Mouse (Mus musculus): ENCODE results near the gene Spata33.
A peak's percentile ranks its signal among the peaks of the same experiment; 100 is the strongest.
"Not testable (repeated sequence)": the region's sequence is repeated elsewhere in the genome, so short reads cannot be mapped to it uniquely, and the experiment has no call there.

The Spata33 gene

GRCm38 (mm10) chr8:123233300-123233699, 20.7 kb downstream of the Spata33 start:
- no peak for DNase-seq (ENCODE audit: low spot score)

- DNase-seq (ENCODE audit: low spot score), result no peak
These were observed 21.1 kb downstream of the Spata33 start for GRCm38 (mm10) chr8:123233760-123234159.

- peak; percentile 46 for DNase-seq (ENCODE audit: low spot score)
These were observed 22.4 kb downstream of the Spata33 start for GRCm38 (mm10) chr8:123234918-123235519.

- peak; percentile 89 for DNase-seq (ENCODE audit: low spot score)
These were observed 23.2 kb downstream of the Spata33 start, which contains the start of gene Spata2l for GRCm38 (mm10) chr8:123235520-123236497. TSS of gene Spata2l (minus strand) at chr8:123236233.

GRCm38 (mm10) chr8:123239398-123239797, 26.8 kb downstream of the Spata33 start:
- DNase-seq (ENCODE audit: low spot score), result no peak

GRCm38 (mm10) chr8:123242107-123242923, 29.7 kb downstream of the Spata33 start:
- DNase-seq (ENCODE audit: low spot score), result no peak

- DNase-seq (ENCODE audit: low spot score), result no peak
These were observed 30.4 kb downstream of the Spata33 start for GRCm38 (mm10) chr8:123243053-123243452.

GRCm38 (mm10) chr8:123244382-123244781, 31.8 kb downstream of the Spata33 start:
- no peak for DNase-seq (ENCODE audit: low spot score)

- no peak for DNase-seq (ENCODE audit: low spot score)
These were observed 32.9 kb downstream of the Spata33 start for GRCm38 (mm10) chr8:123245543-123245942.

- no peak for DNase-seq (ENCODE audit: low spot score)
These were observed 35.1 kb downstream of the Spata33 start for GRCm38 (mm10) chr8:123247748-123248147.

- no peak for DNase-seq (ENCODE audit: low spot score)
These were observed 36.0 kb downstream of the Spata33 start for GRCm38 (mm10) chr8:123248596-123248995.

- no peak for DNase-seq (ENCODE audit: low spot score)
These were observed 38.3 kb downstream of the Spata33 start for GRCm38 (mm10) chr8:123250940-123251339.

GRCm38 (mm10) chr8:123252925-123253324, 40.3 kb downstream of the Spata33 start:
- no peak for DNase-seq (ENCODE audit: low spot score)

GRCm38 (mm10) chr8:123253451-123254098, 40.9 kb downstream of the Spata33 start:
- DNase-seq (ENCODE audit: low spot score), result peak; percentile 38

GRCm38 (mm10) chr8:123254099-123254885, 41.7 kb downstream of the Spata33 start, which contains the start of the genes Zfp276 and Vps9d1:
TSS of gene Zfp276 (plus strand) at chr8:123254195.
TSS of gene Vps9d1 (minus strand) at chr8:123254348.
- peak; percentile 85 for DNase-seq (ENCODE audit: low spot score)

- no peak for DNase-seq (ENCODE audit: low spot score)
These were observed 42.5 kb downstream of the Spata33 start for GRCm38 (mm10) chr8:123255170-123255569.

- no peak for DNase-seq (ENCODE audit: low spot score)
These were observed 44.5 kb downstream of the Spata33 start for GRCm38 (mm10) chr8:123257114-123257513.

GRCm38 (mm10) chr8:123257593-123257992, 45.0 kb downstream of the Spata33 start:
- DNase-seq (ENCODE audit: low spot score), result not testable (repeated sequence)

GRCm38 (mm10) chr8:123267926-123268656, 55.5 kb downstream of the Spata33 start:
- peak; percentile 48 for DNase-seq (ENCODE audit: low spot score)

- DNase-seq (ENCODE audit: low spot score), result no peak
These were observed 58.5 kb downstream of the Spata33 start for GRCm38 (mm10) chr8:123271147-123271546.

All from retina, embryonic 14.5 days (tissue).